Mouse (Mus musculus) lung, postnatal 0 days (tissue): Measurements from ENCODE around the gene Ager. TPM values are rescaled to one million over a fixed set of nuclear protein-coding genes. Genes with fewer than 3 reads are reported as not detected.

Source experiments
- ATAC-seq: fragments of 200-750 bp; cut with Nextera tagmentation; 2 replicates; pipeline ENCODE4 v1.8.0; 2017; ENCODE audit warnings: moderate library complexity
- DNase-seq: peaks from one replicate; pipeline ENCODE4 v3.0.0-alpha.2; 2016; ENCODE audit warnings: low spot score
- H3K27ac ChIP-seq: fragments of 300-500 bp; sonication (generic); 2 replicates; pipeline ENCODE4 v1.5.1; 2014; ENCODE audit warnings: antibody characterized with exemption, mild to moderate bottlenecking, low read length, mixed read lengths
- H3K27me3 ChIP-seq: fragments of 300-500 bp; sonication (generic); replicated peaks from 2 replicates; pipeline ENCODE4 v1.6.1; 2014; ENCODE audit warnings: low read length, mixed read lengths; ENCODE audit not compliant: insufficient read depth
- H3K36me3 ChIP-seq: fragments of 300-500 bp; sonication (generic); 2 replicates; pipeline ENCODE4 v1.6.1; 2014; ENCODE audit warnings: low read length, mixed read lengths; ENCODE audit not compliant: insufficient read depth
- H3K4me1 ChIP-seq: fragments of 300-500 bp; sonication (generic); 2 replicates; pipeline ENCODE4 v1.6.1; 2014; ENCODE audit warnings: antibody characterized with exemption, low read depth, low read length, mixed read lengths; ENCODE audit not compliant: insufficient read depth
- H3K4me2 ChIP-seq: fragments of 300-500 bp; sonication (generic); replicated peaks from 2 replicates; pipeline ENCODE4 v1.6.1; 2014; ENCODE audit warnings: low read depth, mild to moderate bottlenecking, low read length, moderate library complexity, mixed read lengths
- H3K4me3 ChIP-seq: fragments of 300-500 bp; sonication (generic); 2 replicates; pipeline ENCODE4 v1.5.1; 2014; ENCODE audit warnings: low read depth, low read length
- H3K9ac ChIP-seq: fragments of 300-500 bp; sonication (generic); replicated peaks from 2 replicates; pipeline ENCODE4 v1.6.1; 2014; ENCODE audit warnings: low read depth, mild to moderate bottlenecking
- H3K9me3 ChIP-seq: fragments of 300-500 bp; sonication (generic); 2 replicates; pipeline ENCODE4 v1.6.1; 2016; ENCODE audit warnings: low read length, mixed read lengths
- CTCF ChIP-seq: IDR thresholded peaks from 2 replicates; pipeline ENCODE4 v1.5.1; 2016; ENCODE audit warnings: antibody characterized with exemption, mild to moderate bottlenecking
- EP300 ChIP-seq: IDR thresholded peaks from 2 replicates; pipeline ENCODE4 v1.6.1; 2016; ENCODE audit warnings: antibody characterized with exemption, mild to moderate bottlenecking, control low read depth
- WGBS: fragments of 180-500 bp; shearing (Covaris S2); extraction: QIAGEN DNeasy Blood & Tissue Kit; methylation state at CpG from one replicate; pipeline ENCODE4 v1.1.7; 2014; 5-methylcytosine and 5-hydroxymethylcytosine counted together
- polyA plus RNA-seq: library from polyadenylated mRNA; unstranded; fragments of >200 nt; fragmentation: Nextera tagmentation; extraction: Ambion mirVana; gene quantifications from 2 replicates; pipeline ENCODE4 v1.2.1, GENCODE M21; 2015

The Ager gene
- polyA plus RNA-seq, 1 experiment from 2014 or later, result 3,782 TPM

- H3K4me1 ChIP-seq, result no peaks in the 10 kb centered on the region
These were observed 30.4 kb upstream of the Ager start for GRCm38 (mm10) chr17:34567311-34567710.

GRCm38 (mm10) chr17:34568421-34568820, 29.2 kb upstream of the Ager start:
- 66% methylated on average over 11 of the region's 13 CpGs for WGBS
- no peaks in the 10 kb centered on the region for H3K4me1 ChIP-seq
- H3K4me3 ChIP-seq, result no peak overlapping the region
- no peak for TF ChIP-seq CTCF
- TF ChIP-seq EP300, result no peak
- ATAC-seq (no peak), DNase-seq (no peak)
- no peak overlapping the region for H3K9ac ChIP-seq
- no peak overlapping the region for H3K4me2 ChIP-seq
- H3K27me3 ChIP-seq, result no peaks in the 10 kb centered on the region
- H3K36me3 ChIP-seq, result no peaks in the 10 kb centered on the region
- H3K27ac ChIP-seq, result no peak overlapping the region
- no peaks in the 10 kb centered on the region for H3K9me3 ChIP-seq

More at GRCm38 (mm10) chr17:34567311-34567710, 30.4 kb upstream of the Ager start:
- 63% methylated on average over 7 of the region's 9 CpGs for WGBS
- no peak overlapping the region for H3K4me2 ChIP-seq
- no peaks in the 10 kb centered on the region for H3K27me3 ChIP-seq
- ATAC-seq, result no peak
- no peak for TF ChIP-seq CTCF
- H3K36me3 ChIP-seq, result no peaks in the 10 kb centered on the region
- H3K9ac ChIP-seq, result no peak overlapping the region
- no peak overlapping the region for H3K4me3 ChIP-seq
- no peak for DNase-seq
- H3K27ac ChIP-seq, result no peak overlapping the region
- H3K9me3 ChIP-seq, result no peaks in the 10 kb centered on the region

GRCm38 (mm10) chr17:34569919-34570318, 27.7 kb upstream of the Ager start:
- no peak overlapping the region for H3K4me3 ChIP-seq
- ATAC-seq, result no peak
- H3K36me3 ChIP-seq, result no peaks in the 10 kb centered on the region
- 61% methylated on average over 4 of the region's 4 CpGs for WGBS
- no peak overlapping the region for H3K4me2 ChIP-seq
- no peak overlapping the region for H3K27ac ChIP-seq
- no peak overlapping the region for H3K9ac ChIP-seq
- no peaks in the 10 kb centered on the region for H3K27me3 ChIP-seq
- H3K9me3 ChIP-seq, result no peaks in the 10 kb centered on the region
- no peaks in the 10 kb centered on the region for H3K4me1 ChIP-seq
- no peak for DNase-seq
- TF ChIP-seq CTCF (no peak), EP300 (no peak)

GRCm38 (mm10) chr17:34571875-34572274, 25.8 kb upstream of the Ager start:
- no peak overlapping the region for H3K27ac ChIP-seq
- no peaks in the 10 kb centered on the region for H3K36me3 ChIP-seq
- TF ChIP-seq EP300, result no peak
- peak; percentile 73 for TF ChIP-seq CTCF
- DNase-seq, result no peak
- H3K4me1 ChIP-seq, result no peaks in the 10 kb centered on the region
- no peak for ATAC-seq
- no peak overlapping the region for H3K4me3 ChIP-seq
- H3K4me2 ChIP-seq, result no peak overlapping the region
- no peaks in the 10 kb centered on the region for H3K9me3 ChIP-seq
- no peaks in the 10 kb centered on the region for H3K27me3 ChIP-seq
- H3K9ac ChIP-seq, result no peak overlapping the region
- WGBS, result 20% methylated on average over 5 of the region's 5 CpGs

GRCm38 (mm10) chr17:34572361-34572760, 25.3 kb upstream of the Ager start:
- H3K9me3 ChIP-seq, result no peaks in the 10 kb centered on the region
- DNase-seq (no peak), ATAC-seq (no peak; the same call in 1 of the 2 replicates)
- H3K4me1 ChIP-seq, result no peaks in the 10 kb centered on the region
- no peak overlapping the region for H3K4me2 ChIP-seq
- TF ChIP-seq CTCF (peak; percentile 39; the same call in 1 of the 2 replicates), EP300 (no peak)
- H3K27me3 ChIP-seq, result no peaks in the 10 kb centered on the region
- H3K4me3 ChIP-seq, result no peak overlapping the region
- no peak overlapping the region for H3K9ac ChIP-seq
- no peak overlapping the region for H3K27ac ChIP-seq
- no peaks in the 10 kb centered on the region for H3K36me3 ChIP-seq
- WGBS, result 25% methylated on average over 15 of the region's 15 CpGs

- TF ChIP-seq CTCF (no peak), EP300 (no peak)
- Histone ChIP-seq H3K27ac (no peak overlapping the region), H3K9ac (no peak overlapping the region), H3K36me3 (no peaks in the 10 kb centered on the region), H3K4me2 (no peak overlapping the region), H3K9me3 (no peaks in the 10 kb centered on the region), H3K4me3 (no peak overlapping the region), H3K4me1 (no peaks in the 10 kb centered on the region), H3K27me3 (no peaks in the 10 kb centered on the region)
- DNase-seq (no peak), ATAC-seq (no peak)
- 46% methylated on average over 5 of the region's 5 CpGs for WGBS
These were observed 21.1 kb upstream of the Ager start for GRCm38 (mm10) chr17:34576577-34576976.

GRCm38 (mm10) chr17:34578070-34578469, 19.6 kb upstream of the Ager start:
- no peaks in the 10 kb centered on the region for H3K27me3 ChIP-seq
- H3K4me1 ChIP-seq, result no peaks in the 10 kb centered on the region
- TF ChIP-seq CTCF (no peak), EP300 (no peak)

More at GRCm38 (mm10) chr17:34578070-34578469, 19.6 kb upstream of the Ager start:
- no peak overlapping the region for H3K9ac ChIP-seq
- no peak overlapping the region for H3K27ac ChIP-seq
- ATAC-seq, result no peak
- no peak for DNase-seq
- H3K9me3 ChIP-seq, result no peaks in the 10 kb centered on the region
- H3K36me3 ChIP-seq, result no peaks in the 10 kb centered on the region
- 91% methylated on average over 3 of the region's 3 CpGs for WGBS
- no peak overlapping the region for H3K4me2 ChIP-seq
- no peak overlapping the region for H3K4me3 ChIP-seq
